Mouse (Mus musculus): ENCODE measurements around the gene Papln. TPM values are rescaled to one million over a fixed set of nuclear protein-coding genes. Genes with fewer than 3 reads are reported as not detected.

Gene Papln
- polyA plus RNA-seq, 1 experiment from 2014 or later, result 1.4 TPM

DNA sequence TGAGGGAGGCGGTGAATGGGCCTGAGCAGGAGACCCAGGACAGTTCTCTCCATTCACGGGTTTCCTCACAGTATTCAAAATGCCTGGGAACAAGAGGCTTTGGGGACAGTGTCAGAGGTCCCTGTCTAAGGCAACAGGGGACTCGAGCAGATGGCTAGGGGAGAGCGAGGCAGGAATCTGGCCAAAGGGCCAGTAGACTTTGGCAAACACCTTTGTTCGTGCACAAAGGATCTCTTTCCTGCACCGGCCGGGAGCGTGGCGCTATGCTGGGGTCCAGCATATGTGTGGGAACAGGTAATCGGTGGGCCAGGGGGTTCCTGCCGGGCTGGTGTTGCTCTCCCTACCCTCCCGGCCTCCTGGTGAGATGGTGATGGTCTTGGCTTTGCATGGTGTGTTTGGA lies 12.2 kb downstream of the Papln start:
- Histone ChIP-seq H3K27ac (ENCODE audit: low read length) (no peak overlapping the region), H3K36me3 (ENCODE audit: control insufficient read depth, insufficient read depth, low read length) (no peaks in the 10 kb centered on the region), H3K4me3 (ENCODE audit: low read depth, low read length) (no peak overlapping the region), H3K9ac (replicated peaks; ENCODE audit: low read depth, low read length) (no peak overlapping the region), H3K4me1 (ENCODE audit: control insufficient read depth, insufficient read depth, low read length) (peaks cover 3% of the 10 kb centered on the region; the same call in 1 of the 2 replicates), H3K9me3 (ENCODE audit: control insufficient read depth, low read depth, low read length) (no peaks in the 10 kb centered on the region), H3K4me2 (replicated peaks; ENCODE audit: low read depth, low read length) (no peak overlapping the region), H3K27me3 (ENCODE audit: control insufficient read depth, insufficient read depth, low read length) (no peaks in the 10 kb centered on the region)
- WGBS, result 71% methylated on average over 12 of the region's 12 CpGs
- no peak for ATAC-seq (ENCODE audit: insufficient number of reproducible peaks, insufficient read depth, low FRiP score, low read depth)

DNA sequence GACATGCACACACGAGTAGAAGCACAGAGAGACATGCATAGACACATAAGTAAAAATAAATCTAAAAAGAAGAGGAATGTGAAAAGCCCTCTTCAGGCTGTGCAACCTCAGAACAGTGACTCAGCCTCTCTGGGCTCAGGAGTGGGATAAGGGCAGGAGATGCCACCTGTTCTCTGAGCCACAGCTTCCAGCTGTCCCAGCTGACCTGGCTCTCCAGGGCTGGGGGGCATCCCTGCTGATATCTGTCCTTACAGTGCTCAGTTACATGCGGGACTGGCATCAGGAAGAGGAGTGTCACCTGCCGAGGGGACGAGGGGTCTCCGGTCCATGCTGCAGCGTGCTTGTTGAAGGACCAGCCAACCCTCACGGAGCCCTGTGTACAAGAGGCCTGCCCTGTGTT lies 13.3 kb downstream of the Papln start:
- no peak overlapping the region for H3K4me3 ChIP-seq (ENCODE audit: low read depth, low read length)
- H3K9ac ChIP-seq (replicated peaks; ENCODE audit: low read depth, low read length), result no peak overlapping the region
- H3K4me1 ChIP-seq (ENCODE audit: control insufficient read depth, insufficient read depth, low read length), result no peaks in the 10 kb centered on the region
- 85% methylated on average over 7 of the region's 7 CpGs for WGBS
- no peaks in the 10 kb centered on the region for H3K36me3 ChIP-seq (ENCODE audit: control insufficient read depth, insufficient read depth, low read length)
- H3K27me3 ChIP-seq (ENCODE audit: control insufficient read depth, insufficient read depth, low read length), result no peaks in the 10 kb centered on the region
- H3K4me2 ChIP-seq (replicated peaks; ENCODE audit: low read depth, low read length), result no peak overlapping the region
- no peak overlapping the region for H3K27ac ChIP-seq (ENCODE audit: low read length)
- no peak for ATAC-seq (ENCODE audit: insufficient number of reproducible peaks, insufficient read depth, low FRiP score, low read depth)
- no peaks in the 10 kb centered on the region for H3K9me3 ChIP-seq (ENCODE audit: control insufficient read depth, low read depth, low read length)

DNA sequence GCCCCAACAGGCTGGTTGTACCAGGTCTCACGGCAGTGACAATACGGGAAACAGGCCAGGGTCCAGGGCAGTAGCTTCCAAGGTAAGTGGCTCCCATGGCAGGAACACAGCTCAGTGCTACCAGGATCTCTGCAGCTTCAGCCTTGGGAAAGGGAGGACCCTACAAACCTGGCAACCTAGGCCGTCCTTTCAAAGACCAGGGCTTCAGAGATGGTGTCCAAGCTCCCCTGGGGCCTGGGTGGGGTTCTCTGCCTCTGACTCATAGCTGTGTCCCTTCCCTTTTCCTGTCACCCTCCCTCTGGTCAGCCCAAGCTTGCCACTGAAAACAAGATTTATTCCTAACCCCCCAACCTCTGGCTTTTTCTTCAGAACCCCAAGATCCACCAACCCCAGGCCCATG lies 16.7 kb downstream of the Papln start:
- H3K36me3 ChIP-seq (ENCODE audit: control insufficient read depth, insufficient read depth, low read length), result no peaks in the 10 kb centered on the region
- ATAC-seq (ENCODE audit: insufficient number of reproducible peaks, insufficient read depth, low FRiP score, low read depth), result no peak
- H3K4me2 ChIP-seq (replicated peaks; ENCODE audit: low read depth, low read length), result no peak overlapping the region
- H3K4me1 ChIP-seq (ENCODE audit: control insufficient read depth, insufficient read depth, low read length), result no peaks in the 10 kb centered on the region
- no peak overlapping the region for H3K4me3 ChIP-seq (ENCODE audit: low read depth, low read length)
- no peaks in the 10 kb centered on the region for H3K27me3 ChIP-seq (ENCODE audit: control insufficient read depth, insufficient read depth, low read length)
- no peaks in the 10 kb centered on the region for H3K9me3 ChIP-seq (ENCODE audit: control insufficient read depth, low read depth, low read length)
- WGBS, result 88% methylated on average over 3 of the region's 3 CpGs
- no peak overlapping the region for H3K27ac ChIP-seq (ENCODE audit: low read length)
- H3K9ac ChIP-seq (replicated peaks; ENCODE audit: low read depth, low read length), result no peak overlapping the region

DNA sequence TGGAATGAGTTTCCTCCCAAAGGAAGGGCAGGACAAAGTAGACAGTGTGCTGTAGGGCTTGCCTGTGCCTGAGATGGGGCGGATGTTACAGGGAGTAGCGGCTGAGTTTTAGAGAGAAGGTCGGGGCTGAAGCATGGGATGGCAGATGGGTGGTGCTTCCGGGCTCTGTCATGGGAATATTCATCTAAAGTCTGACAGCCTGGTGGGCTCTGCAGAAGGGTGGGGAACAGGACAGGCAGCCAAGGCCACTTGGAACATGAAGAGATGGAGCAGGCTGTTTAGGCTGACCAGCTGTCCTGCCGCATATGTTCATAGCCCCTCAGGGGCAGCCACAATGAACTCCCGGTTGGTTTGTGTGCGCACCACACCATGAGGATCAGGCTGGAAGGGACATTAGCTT lies 17.8 kb downstream of the Papln start:
- Histone ChIP-seq H3K9me3 (ENCODE audit: control insufficient read depth, low read depth, low read length) (no peaks in the 10 kb centered on the region), H3K36me3 (ENCODE audit: control insufficient read depth, insufficient read depth, low read length) (no peaks in the 10 kb centered on the region), H3K4me1 (ENCODE audit: control insufficient read depth, insufficient read depth, low read length) (no peaks in the 10 kb centered on the region), H3K27me3 (ENCODE audit: control insufficient read depth, insufficient read depth, low read length) (no peaks in the 10 kb centered on the region), H3K4me3 (ENCODE audit: low read depth, low read length) (no peak overlapping the region), H3K27ac (ENCODE audit: low read length) (no peak overlapping the region), H3K9ac (replicated peaks; ENCODE audit: low read depth, low read length) (no peak overlapping the region), H3K4me2 (replicated peaks; ENCODE audit: low read depth, low read length) (no peak overlapping the region)
- no peak for ATAC-seq (ENCODE audit: insufficient number of reproducible peaks, insufficient read depth, low FRiP score, low read depth)
- WGBS, result 57% methylated on average over 7 of the region's 7 CpGs

DNA sequence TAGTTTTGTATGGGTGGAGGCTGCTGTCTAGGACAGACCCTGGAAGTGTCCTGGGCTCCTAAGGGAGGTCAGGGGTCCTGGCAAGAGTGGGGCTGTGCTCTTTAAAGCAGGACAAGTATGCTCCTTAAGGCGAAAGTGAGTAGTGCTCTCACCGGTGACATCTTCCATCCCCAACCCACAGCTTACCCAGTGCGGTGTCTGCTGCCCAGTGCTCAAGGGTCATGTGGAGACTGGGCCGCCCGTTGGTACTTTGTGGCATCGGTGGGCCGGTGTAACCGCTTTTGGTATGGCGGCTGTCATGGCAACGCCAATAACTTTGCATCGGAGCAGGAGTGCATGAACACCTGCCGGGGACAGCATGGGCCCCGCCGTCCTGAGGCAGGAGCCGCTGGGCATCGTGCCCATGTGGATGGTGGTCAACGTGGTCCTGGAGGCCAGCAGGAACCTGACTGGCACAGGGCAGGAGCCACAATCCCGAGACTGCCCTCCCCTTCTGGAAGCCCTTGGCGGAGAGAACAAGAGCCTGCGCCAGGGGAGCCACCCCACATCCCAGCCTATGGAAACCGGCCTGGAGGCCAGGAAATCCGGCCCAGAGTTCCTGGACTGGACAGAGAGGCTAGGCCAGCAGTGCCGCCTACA lies 18.3 kb downstream of the Papln start:
- no peak for ATAC-seq (ENCODE audit: insufficient number of reproducible peaks, insufficient read depth, low FRiP score, low read depth)
- no peaks in the 10 kb centered on the region for H3K36me3 ChIP-seq (ENCODE audit: control insufficient read depth, insufficient read depth, low read length)
- no peak overlapping the region for H3K4me2 ChIP-seq (replicated peaks; ENCODE audit: low read depth, low read length)
- no peak overlapping the region for H3K9ac ChIP-seq (replicated peaks; ENCODE audit: low read depth, low read length)
- 77% methylated on average over 23 of the region's 23 CpGs for WGBS
- no peak overlapping the region for H3K27ac ChIP-seq (ENCODE audit: low read length)
- H3K4me1 ChIP-seq (ENCODE audit: control insufficient read depth, insufficient read depth, low read length), result no peaks in the 10 kb centered on the region
- H3K4me3 ChIP-seq (ENCODE audit: low read depth, low read length), result no peak overlapping the region
- no peaks in the 10 kb centered on the region for H3K27me3 ChIP-seq (ENCODE audit: control insufficient read depth, insufficient read depth, low read length)
- H3K9me3 ChIP-seq (ENCODE audit: control insufficient read depth, low read depth, low read length), result no peaks in the 10 kb centered on the region

DNA sequence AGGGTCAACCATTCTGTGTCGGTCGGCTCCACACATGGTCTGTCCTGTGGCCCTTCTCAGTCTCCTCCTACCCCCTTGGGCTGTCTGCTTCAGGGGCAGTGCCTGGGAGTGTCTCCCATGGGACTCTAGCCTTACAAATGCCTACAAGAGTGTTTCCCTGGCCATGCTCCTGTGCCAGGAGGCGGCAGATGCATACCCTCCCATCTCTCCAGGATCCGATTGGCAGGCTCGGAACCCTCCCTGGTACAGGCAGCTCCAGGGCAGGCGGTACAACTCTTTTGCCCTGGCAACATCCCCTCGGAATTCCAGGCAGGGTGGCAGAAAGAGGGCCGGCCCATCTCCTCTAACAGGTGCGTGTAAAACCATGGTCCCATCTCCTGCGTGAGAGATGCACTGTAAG lies 19.2 kb downstream of the Papln start:
- Histone ChIP-seq H3K27ac (ENCODE audit: low read length) (no peak overlapping the region), H3K27me3 (ENCODE audit: control insufficient read depth, insufficient read depth, low read length) (no peaks in the 10 kb centered on the region), H3K9ac (replicated peaks; ENCODE audit: low read depth, low read length) (no peak overlapping the region), H3K36me3 (ENCODE audit: control insufficient read depth, insufficient read depth, low read length) (no peaks in the 10 kb centered on the region), H3K4me2 (replicated peaks; ENCODE audit: low read depth, low read length) (no peak overlapping the region), H3K4me1 (ENCODE audit: control insufficient read depth, insufficient read depth, low read length) (no peaks in the 10 kb centered on the region), H3K9me3 (ENCODE audit: control insufficient read depth, low read depth, low read length) (no peaks in the 10 kb centered on the region), H3K4me3 (ENCODE audit: low read depth, low read length) (no peak overlapping the region)
- ATAC-seq (ENCODE audit: insufficient number of reproducible peaks, insufficient read depth, low FRiP score, low read depth), result no peak
- WGBS, result 88% methylated on average over 10 of the region's 10 CpGs

DNA sequence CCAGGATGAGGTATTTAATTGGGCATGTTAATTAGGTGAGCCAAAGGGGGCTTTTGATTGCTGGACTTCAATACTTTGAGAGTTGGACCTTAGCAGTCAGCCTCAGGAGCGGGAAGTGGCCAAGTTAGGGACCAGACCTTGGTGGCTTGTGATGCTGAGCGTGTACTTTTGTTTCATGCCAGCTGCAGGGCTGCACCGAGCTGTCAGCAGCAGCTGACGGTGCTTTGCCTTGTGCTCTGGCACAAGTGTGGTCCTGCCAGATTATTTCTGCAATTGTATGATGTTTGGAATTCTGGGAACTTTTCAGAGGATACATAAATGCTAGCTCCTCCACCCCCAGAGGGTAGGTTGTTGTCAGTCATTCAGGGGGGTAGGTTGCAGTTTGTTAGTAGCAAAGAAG lies 21.9 kb downstream of the Papln start:
- Histone ChIP-seq H3K4me3 (ENCODE audit: low read depth, low read length) (no peak overlapping the region), H3K4me2 (replicated peaks; ENCODE audit: low read depth, low read length) (no peak overlapping the region), H3K27ac (ENCODE audit: low read length) (no peak overlapping the region), H3K27me3 (ENCODE audit: control insufficient read depth, insufficient read depth, low read length) (no peaks in the 10 kb centered on the region), H3K36me3 (ENCODE audit: control insufficient read depth, insufficient read depth, low read length) (no peaks in the 10 kb centered on the region), H3K9me3 (ENCODE audit: control insufficient read depth, low read depth, low read length) (no peaks in the 10 kb centered on the region), H3K4me1 (ENCODE audit: control insufficient read depth, insufficient read depth, low read length) (no peaks in the 10 kb centered on the region), H3K9ac (replicated peaks; ENCODE audit: low read depth, low read length) (no peak overlapping the region)
- WGBS, result 74% methylated on average over 4 of the region's 4 CpGs
- ATAC-seq (ENCODE audit: insufficient number of reproducible peaks, insufficient read depth, low FRiP score, low read depth), result no peak

DNA sequence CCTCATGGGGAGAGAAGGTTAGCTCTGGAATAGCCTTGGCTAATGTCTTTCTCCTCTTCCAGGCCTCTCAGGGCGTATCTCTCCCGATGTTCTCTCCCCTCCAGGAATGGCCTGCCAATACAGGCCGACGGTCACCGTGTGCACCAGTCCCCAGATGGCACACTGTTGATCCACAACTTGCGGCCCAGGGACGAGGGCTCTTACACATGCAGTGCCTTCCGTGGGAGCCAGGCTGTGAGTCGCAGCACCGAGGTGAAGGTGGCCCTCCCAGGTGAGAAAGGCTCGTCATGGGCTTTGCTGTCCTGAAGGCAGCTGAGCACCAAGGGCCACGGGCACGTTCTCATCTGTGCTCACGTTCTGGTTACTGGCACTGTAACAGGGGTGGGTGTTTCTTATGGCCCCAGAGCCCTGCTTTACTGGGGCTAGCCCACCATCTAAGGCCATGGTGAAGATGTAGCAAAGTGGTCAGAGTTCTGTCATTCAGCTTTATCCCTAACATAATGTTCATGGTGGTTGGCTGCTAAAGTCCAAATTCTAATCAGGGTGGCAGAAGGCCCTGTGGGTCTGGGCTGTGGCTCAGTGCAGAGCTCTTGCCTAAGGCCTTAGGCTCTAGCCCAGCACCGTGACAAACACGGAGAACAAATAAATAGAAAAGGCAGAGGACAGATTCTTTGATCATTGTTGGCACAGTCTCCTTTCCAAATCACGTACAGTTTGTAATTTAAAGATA lies 25.8 kb downstream of the Papln start:
- 89% methylated on average over 17 of the region's 17 CpGs for WGBS
- H3K27ac ChIP-seq (ENCODE audit: low read length), result no peak overlapping the region
- ATAC-seq (ENCODE audit: insufficient number of reproducible peaks, insufficient read depth, low FRiP score, low read depth), result no peak

DNA sequence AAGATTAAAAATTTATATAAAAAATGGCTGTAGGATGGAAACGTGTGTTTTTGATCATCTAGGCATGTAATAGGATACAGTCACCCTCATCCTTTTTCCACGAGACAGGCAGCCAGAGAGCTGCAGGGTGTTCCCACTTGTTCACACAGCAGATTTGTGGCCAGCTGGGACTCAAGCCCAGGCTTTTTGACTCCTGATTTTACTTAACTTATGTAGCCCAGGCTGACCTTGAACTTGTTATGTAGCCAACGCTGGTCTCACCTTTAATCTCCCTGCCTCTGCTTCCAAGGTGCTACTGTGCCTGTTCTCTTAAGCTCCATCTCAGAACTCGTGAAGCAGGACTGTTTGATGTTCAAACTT lies 26.3 kb downstream of the Papln start:
- Histone ChIP-seq H3K36me3 (ENCODE audit: control insufficient read depth, insufficient read depth, low read length) (peaks cover 6% of the 10 kb centered on the region; the same call in 1 of the 2 replicates), H3K27ac (ENCODE audit: low read length) (no peak overlapping the region), H3K4me3 (ENCODE audit: low read depth, low read length) (no peak overlapping the region), H3K4me1 (ENCODE audit: control insufficient read depth, insufficient read depth, low read length) (no peaks in the 10 kb centered on the region), H3K9me3 (ENCODE audit: control insufficient read depth, low read depth, low read length) (no peaks in the 10 kb centered on the region), H3K4me2 (replicated peaks; ENCODE audit: low read depth, low read length) (no peak overlapping the region), H3K27me3 (ENCODE audit: control insufficient read depth, insufficient read depth, low read length) (no peaks in the 10 kb centered on the region), H3K9ac (replicated peaks; ENCODE audit: low read depth, low read length) (no peak overlapping the region)
- WGBS, result 39% methylated on average over 4 of the region's 4 CpGs
- ATAC-seq (ENCODE audit: insufficient number of reproducible peaks, insufficient read depth, low FRiP score, low read depth), result no peak

More for the DNA sequence above, 25.8 kb downstream of the Papln start:
- H3K9ac ChIP-seq (replicated peaks; ENCODE audit: low read depth, low read length), result no peak overlapping the region
- no peaks in the 10 kb centered on the region for H3K4me1 ChIP-seq (ENCODE audit: control insufficient read depth, insufficient read depth, low read length)
- H3K27me3 ChIP-seq (ENCODE audit: control insufficient read depth, insufficient read depth, low read length), result no peaks in the 10 kb centered on the region
- no peak overlapping the region for H3K4me3 ChIP-seq (ENCODE audit: low read depth, low read length)
- H3K9me3 ChIP-seq (ENCODE audit: control insufficient read depth, low read depth, low read length), result no peaks in the 10 kb centered on the region
- no peak overlapping the region for H3K4me2 ChIP-seq (replicated peaks; ENCODE audit: low read depth, low read length)
- H3K36me3 ChIP-seq (ENCODE audit: control insufficient read depth, insufficient read depth, low read length), result peaks cover 6% of the 10 kb centered on the region; the same call in 1 of the 2 replicates
